Mouse (Mus musculus): ENCODE data around the gene Prps1l1. TPM values are rescaled to one million over a fixed set of nuclear protein-coding genes. Genes with fewer than 3 reads are reported as not detected.

Prps1l1 gene
- polyA plus RNA-seq (2014; fragmentation: Nextera tagmentation; extraction: Ambion mirVana): not detected in 2 replicates

GRCm38 (mm10) chr12:34984461-34984860 is at the start of gene Prps1l1:
Prps1l1 (plus strand) TSS chr12:34984761.
- Histone ChIP-seq H3K4me2 (ENCODE audit: low read depth, low read length) (no peak within 1 kb of the TSS), H3K9ac (replicated peaks; ENCODE audit: low read length) (no peak within 1 kb of the TSS), H3K27ac (replicated peaks; ENCODE audit: low read depth, low read length) (no peak within 1 kb of the TSS), H3K9me3 (replicated peaks; ENCODE audit: control insufficient read depth, low read length) (no peaks in the 10 kb centered on the region), H3K27me3 (ENCODE audit: control insufficient read depth, insufficient read depth, low read length) (no peaks in the 10 kb centered on the region), H3K4me1 (ENCODE audit: control insufficient read depth, insufficient read depth, low read length) (no peaks in the 10 kb centered on the region), H3K36me3 (replicated peaks; ENCODE audit: control insufficient read depth, insufficient read depth, low read depth, low read length) (no peaks in the 10 kb centered on the region), H3K4me3 (ENCODE audit: low read depth, low read length) (no peak within 1 kb of the TSS)
- DNase-seq (ENCODE audit: low spot score) (no peak), ATAC-seq (replicated peaks; ENCODE audit: insufficient number of reproducible peaks, low FRiP score, low TSS enrichment, low read depth) (no peak)
- 77% methylated on average over 4 of the region's 4 CpGs for WGBS

GRCm38 (mm10) chr12:34937918-34938317 is 46.6 kb upstream of the Prps1l1 start:
- H3K27ac ChIP-seq (replicated peaks; ENCODE audit: low read depth, low read length): no peak overlapping the region
- no peaks in the 10 kb centered on the region for H3K9me3 ChIP-seq (replicated peaks; ENCODE audit: control insufficient read depth, low read length)
- WGBS: 100% methylated on average over 1 of the region's 1 CpGs
- no peaks in the 10 kb centered on the region for H3K27me3 ChIP-seq (ENCODE audit: control insufficient read depth, insufficient read depth, low read length)
- H3K4me1 ChIP-seq (ENCODE audit: control insufficient read depth, insufficient read depth, low read length): no peaks in the 10 kb centered on the region
- DNase-seq (ENCODE audit: low spot score) (peak; percentile 25), ATAC-seq (replicated peaks; ENCODE audit: insufficient number of reproducible peaks, low FRiP score, low TSS enrichment, low read depth) (no peak)
- H3K36me3 ChIP-seq (replicated peaks; ENCODE audit: control insufficient read depth, insufficient read depth, low read depth, low read length): no peaks in the 10 kb centered on the region
- H3K9ac ChIP-seq (replicated peaks; ENCODE audit: low read length): no peak overlapping the region
- no peak overlapping the region for H3K4me3 ChIP-seq (ENCODE audit: low read depth, low read length)
- no peak overlapping the region for H3K4me2 ChIP-seq (ENCODE audit: low read depth, low read length)

- DNase-seq (ENCODE audit: low spot score) (no peak), ATAC-seq (replicated peaks; ENCODE audit: insufficient number of reproducible peaks, low FRiP score, low TSS enrichment, low read depth) (no peak)
- WGBS: 86% methylated on average over 6 of the region's 6 CpGs
- Histone ChIP-seq H3K9me3 (replicated peaks; ENCODE audit: control insufficient read depth, low read length) (no peaks in the 10 kb centered on the region), H3K27me3 (ENCODE audit: control insufficient read depth, insufficient read depth, low read length) (no peaks in the 10 kb centered on the region), H3K4me1 (ENCODE audit: control insufficient read depth, insufficient read depth, low read length) (no peaks in the 10 kb centered on the region), H3K4me2 (ENCODE audit: low read depth, low read length) (no peak overlapping the region), H3K9ac (replicated peaks; ENCODE audit: low read length) (no peak overlapping the region), H3K4me3 (ENCODE audit: low read depth, low read length) (no peak overlapping the region), H3K27ac (replicated peaks; ENCODE audit: low read depth, low read length) (no peak overlapping the region), H3K36me3 (replicated peaks; ENCODE audit: control insufficient read depth, insufficient read depth, low read depth, low read length) (no peaks in the 10 kb centered on the region)
These were observed 35.4 kb upstream of the Prps1l1 start for GRCm38 (mm10) chr12:34949066-34949706.

- H3K36me3 ChIP-seq (replicated peaks; ENCODE audit: control insufficient read depth, insufficient read depth, low read depth, low read length): no peaks in the 10 kb centered on the region
These were observed 8.6 kb upstream of the Prps1l1 start for GRCm38 (mm10) chr12:34975991-34976390.

GRCm38 (mm10) chr12:34985865-34986264 is 1.3 kb downstream of the Prps1l1 start:
- no peak overlapping the region for H3K27ac ChIP-seq (replicated peaks; ENCODE audit: low read depth, low read length)
- no peaks in the 10 kb centered on the region for H3K4me1 ChIP-seq (ENCODE audit: control insufficient read depth, insufficient read depth, low read length)
- H3K27me3 ChIP-seq (ENCODE audit: control insufficient read depth, insufficient read depth, low read length): no peaks in the 10 kb centered on the region
- DNase-seq (ENCODE audit: low spot score) (no peak), ATAC-seq (replicated peaks; ENCODE audit: insufficient number of reproducible peaks, low FRiP score, low TSS enrichment, low read depth) (no peak)
- no peak overlapping the region for H3K4me3 ChIP-seq (ENCODE audit: low read depth, low read length)
- no peaks in the 10 kb centered on the region for H3K36me3 ChIP-seq (replicated peaks; ENCODE audit: control insufficient read depth, insufficient read depth, low read depth, low read length)
- H3K9me3 ChIP-seq (replicated peaks; ENCODE audit: control insufficient read depth, low read length): no peaks in the 10 kb centered on the region
- WGBS: 89% methylated on average over 5 of the region's 5 CpGs
- no peak overlapping the region for H3K9ac ChIP-seq (replicated peaks; ENCODE audit: low read length)
- no peak overlapping the region for H3K4me2 ChIP-seq (ENCODE audit: low read depth, low read length)

More at GRCm38 (mm10) chr12:34975991-34976390, 8.6 kb upstream of the Prps1l1 start:
- Histone ChIP-seq H3K27me3 (ENCODE audit: control insufficient read depth, insufficient read depth, low read length) (no peaks in the 10 kb centered on the region), H3K4me3 (ENCODE audit: low read depth, low read length) (no peak overlapping the region), H3K27ac (replicated peaks; ENCODE audit: low read depth, low read length) (no peak overlapping the region), H3K4me1 (ENCODE audit: control insufficient read depth, insufficient read depth, low read length) (no peaks in the 10 kb centered on the region), H3K9ac (replicated peaks; ENCODE audit: low read length) (no peak overlapping the region), H3K9me3 (replicated peaks; ENCODE audit: control insufficient read depth, low read length) (no peaks in the 10 kb centered on the region), H3K4me2 (ENCODE audit: low read depth, low read length) (no peak overlapping the region)
- 90% methylated on average over 3 of the region's 3 CpGs for WGBS
- DNase-seq (ENCODE audit: low spot score): no peak
- no peak for ATAC-seq (replicated peaks; ENCODE audit: insufficient number of reproducible peaks, low FRiP score, low TSS enrichment, low read depth)

GRCm38 (mm10) chr12:34989537-34990200 is 5.1 kb downstream of the Prps1l1 start:
- DNase-seq (ENCODE audit: low spot score) (no peak), ATAC-seq (replicated peaks; ENCODE audit: insufficient number of reproducible peaks, low FRiP score, low TSS enrichment, low read depth) (no peak)
- WGBS: 90% methylated on average over 7 of the region's 7 CpGs
- Histone ChIP-seq H3K9me3 (replicated peaks; ENCODE audit: control insufficient read depth, low read length) (no peaks in the 10 kb centered on the region), H3K36me3 (replicated peaks; ENCODE audit: control insufficient read depth, insufficient read depth, low read depth, low read length) (no peaks in the 10 kb centered on the region), H3K4me3 (ENCODE audit: low read depth, low read length) (no peak overlapping the region), H3K27me3 (ENCODE audit: control insufficient read depth, insufficient read depth, low read length) (no peaks in the 10 kb centered on the region), H3K27ac (replicated peaks; ENCODE audit: low read depth, low read length) (no peak overlapping the region), H3K4me2 (ENCODE audit: low read depth, low read length) (no peak overlapping the region), H3K4me1 (ENCODE audit: control insufficient read depth, insufficient read depth, low read length) (no peaks in the 10 kb centered on the region), H3K9ac (replicated peaks; ENCODE audit: low read length) (no peak overlapping the region)

- 87% methylated on average over 4 of the region's 4 CpGs for WGBS
- Histone ChIP-seq H3K4me2 (ENCODE audit: low read depth, low read length) (no peak overlapping the region), H3K9me3 (replicated peaks; ENCODE audit: control insufficient read depth, low read length) (no peaks in the 10 kb centered on the region), H3K27me3 (ENCODE audit: control insufficient read depth, insufficient read depth, low read length) (no peaks in the 10 kb centered on the region), H3K9ac (replicated peaks; ENCODE audit: low read length) (no peak overlapping the region), H3K27ac (replicated peaks; ENCODE audit: low read depth, low read length) (no peak overlapping the region), H3K36me3 (replicated peaks; ENCODE audit: control insufficient read depth, insufficient read depth, low read depth, low read length) (no peaks in the 10 kb centered on the region), H3K4me1 (ENCODE audit: control insufficient read depth, insufficient read depth, low read length) (no peaks in the 10 kb centered on the region), H3K4me3 (ENCODE audit: low read depth, low read length) (no peak overlapping the region)
- ATAC-seq (replicated peaks; ENCODE audit: insufficient number of reproducible peaks, low FRiP score, low TSS enrichment, low read depth) (no peak), DNase-seq (ENCODE audit: low spot score) (no peak)
These were observed 5.8 kb downstream of the Prps1l1 start for GRCm38 (mm10) chr12:34990387-34990786.

GRCm38 (mm10) chr12:34991900-34992299 is 7.3 kb downstream of the Prps1l1 start:
- ATAC-seq (replicated peaks; ENCODE audit: insufficient number of reproducible peaks, low FRiP score, low TSS enrichment, low read depth) (no peak), DNase-seq (ENCODE audit: low spot score) (no peak)
- Histone ChIP-seq H3K9ac (replicated peaks; ENCODE audit: low read length) (no peak overlapping the region), H3K36me3 (replicated peaks; ENCODE audit: control insufficient read depth, insufficient read depth, low read depth, low read length) (no peaks in the 10 kb centered on the region), H3K27ac (replicated peaks; ENCODE audit: low read depth, low read length) (no peak overlapping the region), H3K27me3 (ENCODE audit: control insufficient read depth, insufficient read depth, low read length) (no peaks in the 10 kb centered on the region), H3K4me1 (ENCODE audit: control insufficient read depth, insufficient read depth, low read length) (no peaks in the 10 kb centered on the region), H3K4me2 (ENCODE audit: low read depth, low read length) (no peak overlapping the region), H3K4me3 (ENCODE audit: low read depth, low read length) (no peak overlapping the region), H3K9me3 (replicated peaks; ENCODE audit: control insufficient read depth, low read length) (no peaks in the 10 kb centered on the region)
- WGBS: 82% methylated on average over 2 of the region's 2 CpGs
